Mouse (Mus musculus): Measurements from ENCODE around the gene Utp14a.

Gene Utp14a

GRCm38 (mm10) chrX:48256468-48257007, at the start of gene Utp14a:
Utp14a (plus strand) TSS chrX:48256862.
- WGBS: 3% methylated on average over 33 of the region's 33 CpGs

- WGBS: 2% methylated on average over 25 of the region's 36 CpGs
Measured at GRCm38 (mm10) chrX:48207761-48208487, 48.7 kb upstream of the Utp14a start.

- WGBS: 6% methylated on average over 28 of the region's 34 CpGs
Measured at GRCm38 (mm10) chrX:48208519-48209185, 48.0 kb upstream of the Utp14a start, which contains the start of gene Zdhhc9. Zdhhc9 (minus strand) TSS chrX:48208878.

- 69% methylated on average over 4 of the region's 4 CpGs for WGBS
Measured at GRCm38 (mm10) chrX:48209746-48210145, 46.9 kb upstream of the Utp14a start.

- 88% methylated on average over 5 of the region's 5 CpGs for WGBS
Measured at GRCm38 (mm10) chrX:48219468-48219867, 37.2 kb upstream of the Utp14a start.

- 83% methylated on average over 7 of the region's 7 CpGs for WGBS
Measured at GRCm38 (mm10) chrX:48222706-48223105, 34.0 kb upstream of the Utp14a start.

- WGBS: 88% methylated on average over 7 of the region's 7 CpGs
Measured at GRCm38 (mm10) chrX:48226225-48226624, 30.4 kb upstream of the Utp14a start.

GRCm38 (mm10) chrX:48234417-48234816, 22.2 kb upstream of the Utp14a start:
- 47% methylated on average over 7 of the region's 7 CpGs for WGBS

- 4% methylated on average over 18 of the region's 18 CpGs for WGBS
Measured at GRCm38 (mm10) chrX:48255830-48256428, 733 bp upstream of the Utp14a start.

- WGBS: 5% methylated on average over 16 of the region's 16 CpGs
Measured at GRCm38 (mm10) chrX:48257011-48257410, 349 bp downstream of the Utp14a start.

GRCm38 (mm10) chrX:48271671-48272070, 15.0 kb downstream of the Utp14a start:
- WGBS: 72% methylated on average over 4 of the region's 4 CpGs

GRCm38 (mm10) chrX:48274634-48275033, 18.0 kb downstream of the Utp14a start:
- 85% methylated on average over 10 of the region's 10 CpGs for WGBS

- 31% methylated on average over 3 of the region's 3 CpGs for WGBS
Measured at GRCm38 (mm10) chrX:48278103-48278502, 21.4 kb downstream of the Utp14a start.

GRCm38 (mm10) chrX:48284386-48285005, 27.8 kb downstream of the Utp14a start:
- WGBS: 4% methylated on average over 35 of the region's 37 CpGs

- WGBS: 5% methylated on average over 31 of the region's 42 CpGs
Measured at GRCm38 (mm10) chrX:48285006-48285650, 28.5 kb downstream of the Utp14a start.

- WGBS: 5% methylated on average over 14 of the region's 34 CpGs
Measured at GRCm38 (mm10) chrX:48285651-48286021, 29.0 kb downstream of the Utp14a start.

- WGBS: 51% methylated on average over 6 of the region's 6 CpGs
Measured at GRCm38 (mm10) chrX:48286488-48286887, 29.8 kb downstream of the Utp14a start.

GRCm38 (mm10) chrX:48288008-48288407, 31.3 kb downstream of the Utp14a start:
- WGBS: 92% methylated on average over 4 of the region's 4 CpGs

- WGBS: 56% methylated on average over 3 of the region's 3 CpGs
Measured at GRCm38 (mm10) chrX:48291413-48291812, 34.8 kb downstream of the Utp14a start.

GRCm38 (mm10) chrX:48305356-48305755, 48.7 kb downstream of the Utp14a start:
- WGBS: 94% methylated on average over 4 of the region's 4 CpGs

GRCm38 (mm10) chrX:48310706-48311517, 54.2 kb downstream of the Utp14a start:
- WGBS: 27% methylated on average over 26 of the region's 26 CpGs
